Mouse (Mus musculus) gastrocnemius, postnatal 14 days (tissue): ENCODE data around the gene Grhl1. TPM values are rescaled to one million over a fixed set of nuclear protein-coding genes. Genes with fewer than 3 reads are reported as not detected.
"Not testable (repeated sequence)": the region's sequence is repeated elsewhere in the genome, so short reads cannot be mapped to it uniquely, and the experiment has no call there.

Source experiments
- DNase-seq: peaks from one replicate; pipeline ENCODE4 v3.0.0; 2021; ENCODE audit warnings: mixed read lengths
- intact Hi-C: fragments of 180-260 bp; cut with DNase I; formaldehyde crosslinking; loops from one replicate; pipeline ENCODE4 v1.15.1; 2025; ENCODE audit warnings: low total_unique reads
- total RNA-seq, 2 experiments: library from RNA; stranded (reverse); gene quantifications; 2 replicates each; pipeline ENCODE4 v1.2.3; 2021

The Grhl1 gene
- total RNA-seq, 2 experiments from 2014 or later = 0.16 to 0.22 TPM

GRCm38 (mm10) chr12:24633753-24634191, 61.7 kb downstream of the Grhl1 start:
- peak; percentile 25 for DNase-seq
- intact Hi-C loops = loop anchor here (10.0 kb wide), 1 partner anchor 321 kb away; no protein-coding TSS in a partner anchor

DNA sequence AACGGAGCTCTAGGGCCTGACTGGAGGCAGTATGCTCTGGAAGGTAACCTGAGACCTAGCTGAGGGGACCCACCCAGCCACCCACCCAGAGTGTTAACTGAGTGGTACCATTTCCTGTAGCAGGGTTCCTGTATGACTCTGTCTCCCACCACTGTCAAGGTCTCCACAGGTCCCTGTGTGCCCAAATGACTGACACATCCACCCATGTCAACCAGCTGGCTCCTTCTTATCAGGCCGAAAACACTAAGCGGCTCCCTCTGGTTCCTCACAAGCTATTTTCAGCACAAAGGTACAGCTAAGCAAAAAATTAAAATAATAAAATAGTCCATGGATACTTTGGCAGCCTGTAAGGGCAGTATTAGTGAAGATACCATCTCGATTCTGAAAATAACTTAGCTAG, 62.1 kb downstream of the Grhl1 start:
- DNase-seq = no peak
- intact Hi-C loops = loop anchor here (10.0 kb wide), 1 partner anchor 321 kb away; no protein-coding TSS in a partner anchor

DNA sequence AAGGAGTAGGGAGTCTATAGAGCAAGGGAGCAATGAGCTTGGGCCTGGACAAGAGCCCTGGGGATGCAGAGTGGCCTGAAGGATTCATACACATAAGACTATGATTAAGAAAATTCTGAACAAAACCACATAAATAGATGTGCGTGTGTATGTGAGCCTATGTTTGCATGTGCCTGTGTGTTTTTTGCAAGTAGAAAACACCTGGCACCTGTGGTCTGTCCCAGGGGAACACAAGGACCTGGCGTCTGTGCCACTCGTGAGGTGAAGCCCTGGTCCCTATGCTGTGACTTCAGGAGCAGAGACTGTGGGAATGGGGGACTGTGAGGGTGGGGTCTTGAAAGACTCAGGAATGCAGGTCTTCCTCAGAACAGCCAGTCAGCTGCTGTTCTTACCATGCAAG, 62.6 kb downstream of the Grhl1 start:
- intact Hi-C loops = loop anchor here (10.0 kb wide), 1 partner anchor 320 kb away; no protein-coding TSS in a partner anchor
- no peak for DNase-seq

DNA sequence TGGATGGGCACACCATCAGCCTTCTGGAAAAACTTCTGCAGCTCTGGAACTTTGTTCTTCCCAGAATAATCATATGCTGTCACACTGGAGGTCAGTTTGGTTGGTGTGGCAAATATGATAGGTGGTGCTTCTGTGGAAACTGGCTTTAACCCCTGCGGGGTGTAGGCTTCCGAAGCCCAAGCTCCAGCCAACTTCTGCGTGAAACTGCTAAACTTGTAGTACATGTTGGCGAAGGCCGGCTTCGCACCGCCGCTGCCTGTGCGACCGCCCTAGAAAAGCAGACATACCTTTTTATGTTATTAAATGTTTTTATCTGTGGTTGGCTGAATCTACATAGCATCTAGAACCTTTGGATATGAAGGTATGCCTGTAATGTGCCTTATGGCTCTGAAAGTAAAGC, 66.7 kb downstream of the Grhl1 start:
- intact Hi-C loops = loop anchor here (10.0 kb wide), 1 partner anchor 316 kb away; no protein-coding TSS in a partner anchor
- not testable (repeated sequence) for DNase-seq

- intact Hi-C loops = no loop called here
- DNase-seq = peak; percentile 68
Measured at GRCm38 (mm10) chr12:24642370-24642802, 70.3 kb downstream of the Grhl1 start.

DNA sequence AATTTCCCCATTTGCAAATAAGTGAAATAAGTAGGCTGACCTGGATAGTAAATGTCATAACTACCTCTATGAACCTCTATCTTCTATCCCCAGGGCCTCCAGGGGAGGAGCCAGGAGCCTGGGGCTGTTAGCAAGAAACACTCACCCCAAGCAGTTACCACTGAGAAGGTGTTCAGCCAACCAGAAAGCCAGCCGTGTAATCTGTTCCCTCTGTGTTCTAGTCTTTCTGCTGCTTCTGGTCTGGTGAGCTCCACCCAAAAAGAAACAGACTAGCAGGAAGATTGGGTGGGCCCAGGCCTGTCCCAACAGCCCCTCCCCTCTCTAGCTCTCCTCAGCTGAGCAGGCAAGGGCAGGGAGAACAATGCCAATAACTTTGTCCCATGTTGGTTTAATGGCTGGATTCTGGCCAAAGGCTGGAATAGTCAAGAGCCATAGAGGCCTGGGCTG, 72.1 kb downstream of the Grhl1 start:
- intact Hi-C loops = no loop called here
- DNase-seq = no peak

DNA sequence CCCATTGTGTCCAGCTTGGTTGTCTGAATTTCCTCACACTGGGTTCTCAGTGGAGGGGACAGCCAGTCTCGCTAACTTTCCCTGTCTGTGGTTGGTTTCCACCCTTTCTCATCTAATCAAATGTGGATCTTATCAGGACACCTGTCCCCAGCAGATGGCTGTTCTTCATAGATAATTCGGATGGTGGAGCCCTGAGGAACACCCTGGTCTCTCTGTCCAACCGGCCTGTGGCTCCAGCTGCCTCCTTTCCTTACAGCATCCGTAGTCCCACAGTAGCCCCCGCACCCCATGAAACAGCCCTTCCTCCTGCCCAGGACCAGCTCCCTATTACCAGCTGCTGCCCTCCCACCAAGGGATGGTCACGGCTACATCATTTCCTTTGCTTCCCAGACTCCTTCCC, 73.8 kb downstream of the Grhl1 start:
- DNase-seq = no peak
- intact Hi-C loops = no loop called here

GRCm38 (mm10) chr12:24648094-24648493, 76.0 kb downstream of the Grhl1 start:
- intact Hi-C loops = no loop called here
- DNase-seq = no peak

DNA sequence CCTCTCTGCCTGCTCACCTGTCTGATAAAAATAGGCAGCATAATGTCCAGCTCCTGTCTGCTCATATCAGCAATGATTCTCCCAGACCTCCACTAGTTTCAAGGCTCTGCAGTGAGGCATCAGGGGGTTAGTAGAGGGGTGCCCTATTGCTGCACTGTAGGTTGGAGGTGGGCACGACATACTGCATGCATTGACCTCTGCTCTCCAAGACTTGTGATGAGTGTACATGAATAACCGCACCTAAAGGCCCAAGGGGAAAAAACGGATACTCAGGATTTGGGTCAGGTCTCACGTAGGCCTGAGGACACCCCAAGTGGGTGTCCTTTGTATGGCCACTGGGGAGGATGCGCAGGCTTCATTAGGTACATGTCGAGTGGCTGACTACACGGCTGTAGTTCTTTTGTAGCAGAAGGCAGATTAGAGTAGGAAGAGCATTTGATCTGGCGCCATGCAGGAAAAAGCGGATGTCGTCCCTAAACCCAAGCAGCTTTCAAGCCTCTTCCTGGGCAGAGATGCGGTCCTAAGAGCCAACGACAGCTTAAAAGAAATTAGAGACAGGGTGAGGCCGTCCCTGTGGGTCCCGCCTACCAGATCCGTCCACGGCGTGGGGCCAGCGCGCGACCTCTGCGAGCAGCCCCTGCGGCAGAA, 78.5 kb downstream of the Grhl1 start:
- intact Hi-C loops = no loop called here
- DNase-seq = no peak

DNA sequence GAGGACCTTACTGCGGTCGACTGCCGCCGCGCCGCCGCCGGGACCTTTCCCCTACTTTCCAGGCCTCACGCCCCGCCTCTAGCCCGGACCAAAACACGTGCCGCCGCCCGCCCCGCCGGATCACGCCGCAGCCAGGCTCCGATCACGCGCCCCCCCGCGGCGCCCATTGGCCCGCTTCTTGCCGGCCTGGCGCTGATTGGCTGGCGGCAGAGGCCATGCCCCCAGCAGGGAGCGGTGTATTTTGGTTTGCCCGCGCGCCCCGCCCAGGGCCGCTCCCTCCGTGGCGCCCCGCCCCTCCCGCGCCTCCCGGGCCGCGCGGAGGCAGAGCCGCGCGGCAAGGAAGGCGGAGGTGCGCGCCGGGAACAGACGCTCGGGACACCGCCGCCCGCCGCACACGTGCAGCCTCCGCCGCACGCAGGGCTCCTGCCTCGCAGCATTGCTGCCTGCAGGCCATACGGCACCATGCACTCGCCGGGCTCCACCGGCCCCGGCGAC, 79.0 kb downstream of the Grhl1 start, which contains the start of gene Klf11:
Gene Klf11, plus strand, starts transcription at position 212 of the 495 bp plus-strand sequence.
- DNase-seq = peak; percentile 98
- intact Hi-C loops = no loop called here

DNA sequence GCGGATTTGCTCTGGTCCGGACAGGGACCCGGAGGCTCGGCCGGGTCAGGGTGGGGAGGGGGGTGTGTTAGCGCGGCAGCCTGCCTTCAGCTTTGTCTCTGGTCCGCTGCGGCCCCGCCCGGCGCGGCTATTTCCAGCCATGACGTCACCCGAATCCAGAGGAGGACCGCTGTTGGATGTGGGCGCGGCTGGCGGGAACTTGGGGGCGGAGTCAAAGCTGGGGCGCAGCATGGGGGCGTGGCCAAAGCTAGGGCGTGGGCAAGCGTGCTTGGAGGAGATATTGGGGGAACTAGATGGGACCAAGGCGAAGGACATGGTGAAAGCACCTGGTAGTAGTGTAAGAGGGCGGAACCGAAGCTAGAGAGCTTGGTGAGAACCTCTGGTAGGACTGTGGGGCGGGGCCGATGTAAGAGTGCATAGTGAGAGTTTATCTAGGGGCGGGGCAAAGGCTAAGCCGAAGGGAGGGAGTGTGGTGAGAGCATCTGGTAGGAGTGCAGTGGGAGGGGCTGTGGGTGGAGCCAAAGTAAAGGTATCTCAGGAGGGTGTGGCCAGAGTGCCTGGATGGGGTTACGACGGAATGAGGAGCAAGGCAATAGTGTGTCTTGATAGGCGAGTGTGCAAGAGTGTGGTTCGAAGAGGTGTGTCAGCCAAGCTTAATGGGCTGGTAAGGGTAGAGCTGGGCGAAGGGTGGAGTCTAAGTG, 79.7 kb downstream of the Grhl1 start:
- intact Hi-C loops = no loop called here
- peak; percentile 97 for DNase-seq

- intact Hi-C loops = no loop called here
- peak; percentile 45 for DNase-seq
Measured at GRCm38 (mm10) chr12:24654065-24654862, 82.2 kb downstream of the Grhl1 start.

GRCm38 (mm10) chr12:24656436-24656835, 84.4 kb downstream of the Grhl1 start:
- intact Hi-C loops = no loop called here
- no peak for DNase-seq

DNA sequence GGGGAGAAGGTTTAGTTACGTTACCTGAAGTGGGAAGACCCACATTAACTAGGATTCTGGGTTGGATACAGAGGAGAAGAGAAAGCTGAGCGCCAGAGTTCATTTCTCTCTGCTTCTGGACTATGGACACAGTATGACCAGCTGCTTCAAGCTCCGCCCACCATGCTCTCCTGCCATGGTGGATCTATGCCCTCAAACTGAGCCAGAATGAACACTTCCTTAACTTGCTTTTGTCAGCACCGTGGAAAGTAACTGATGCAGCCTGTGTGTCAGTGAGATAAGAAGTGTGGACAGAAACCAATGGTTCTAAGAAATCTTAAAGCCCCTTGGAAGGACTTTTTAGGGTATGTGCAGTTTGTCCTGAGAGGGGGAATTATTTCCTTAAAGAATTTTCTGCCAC, 86.9 kb downstream of the Grhl1 start:
- intact Hi-C loops = no loop called here

DNA sequence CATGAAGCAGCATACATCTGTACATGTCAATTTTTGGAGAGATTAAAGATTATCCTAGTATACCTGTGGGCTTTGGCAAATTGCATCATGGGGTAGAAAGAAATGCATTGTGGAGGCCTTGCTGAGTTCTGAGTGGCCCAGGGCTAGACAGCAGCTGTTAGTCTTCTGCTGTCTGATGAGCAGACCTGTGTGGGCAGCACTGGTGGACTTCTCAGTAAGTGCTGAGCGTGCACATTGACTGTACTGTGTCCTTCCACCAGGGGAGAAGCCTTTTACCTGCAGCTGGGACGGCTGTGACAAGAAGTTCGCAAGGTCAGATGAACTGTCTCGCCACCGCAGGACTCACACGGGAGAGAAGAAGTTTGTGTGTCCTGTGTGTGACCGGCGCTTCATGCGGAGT, 87.8 kb downstream of the Grhl1 start:
- intact Hi-C loops = no loop called here
- no peak for DNase-seq

More for the DNA sequence above, 86.9 kb downstream of the Grhl1 start:
- DNase-seq = no peak

GRCm38 (mm10) chr12:24661100-24661499, 89.0 kb downstream of the Grhl1 start:
- intact Hi-C loops = no loop called here

GRCm38 (mm10) chr12:24662131-24662530, 90.0 kb downstream of the Grhl1 start:
- no peak for DNase-seq
- intact Hi-C loops = no loop called here

More at GRCm38 (mm10) chr12:24661100-24661499, 89.0 kb downstream of the Grhl1 start:
- DNase-seq = no peak
